Mouse (Mus musculus) layer of hippocampus, postnatal 10 days (tissue): Measurements from ENCODE around the gene Fli1. TPM values are rescaled to one million over a fixed set of nuclear protein-coding genes. Genes with fewer than 3 reads are reported as not detected.

ENCODE experiments used
- DNase-seq, 2 experiments: peaks; one replicate each; pipeline ENCODE4 v3.0.0; 2021; ENCODE audit warnings: low spot score in 2 of 2
- total RNA-seq, 2 experiments: library from RNA; stranded (reverse); gene quantifications; 2 replicates each; pipeline ENCODE4 v1.2.3; 2021

Gene Fli1
- total RNA-seq, 2 experiments from 2014 or later: 7.7 to 10.2 TPM

DNA sequence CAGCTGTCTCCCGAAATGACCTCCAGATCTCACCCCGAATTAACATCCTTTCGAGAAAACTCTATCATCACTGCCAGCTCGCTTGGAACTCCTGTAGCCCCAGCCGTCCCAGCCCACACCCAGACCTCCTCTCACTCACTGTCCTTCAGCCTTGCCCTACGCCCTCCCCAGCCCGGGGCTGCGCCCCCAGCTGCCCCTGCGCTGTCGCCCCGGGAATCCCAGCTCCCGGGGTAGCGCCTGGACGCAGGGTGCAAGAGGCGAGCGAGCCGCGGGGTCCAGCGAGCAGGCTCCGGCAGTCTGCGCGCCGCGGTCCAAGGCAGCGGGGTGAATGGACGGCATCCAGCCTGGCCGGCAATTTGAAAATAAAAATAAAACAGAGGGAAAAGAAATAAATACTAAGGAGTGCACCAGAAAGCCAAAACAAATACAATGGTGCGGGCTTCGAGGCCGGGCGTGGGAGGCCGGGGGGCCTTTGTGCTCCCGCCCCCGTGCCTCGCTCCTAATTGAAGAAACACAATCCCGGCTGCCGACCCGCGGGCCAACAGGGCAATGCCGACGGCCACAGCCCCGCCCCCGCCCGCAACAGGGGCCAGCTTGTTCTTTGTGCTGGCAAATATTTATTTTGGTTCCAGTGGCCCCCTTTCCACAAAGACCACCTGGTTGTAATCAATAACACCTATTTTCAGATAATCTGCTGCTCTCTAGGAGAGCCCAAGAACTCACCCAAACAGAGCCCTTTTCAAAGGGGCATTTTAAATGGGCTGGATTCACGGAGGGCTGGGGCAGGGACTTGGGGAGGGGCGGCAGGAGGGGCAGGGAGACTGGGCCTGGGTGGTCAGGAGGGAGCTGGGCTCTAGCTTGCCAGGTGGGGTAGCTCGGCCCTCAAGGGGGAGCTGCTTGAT lies 133.3 kb downstream of the Fli1 start:
- DNase-seq: peak in 1 of 2 experiments; percentile 24

DNA sequence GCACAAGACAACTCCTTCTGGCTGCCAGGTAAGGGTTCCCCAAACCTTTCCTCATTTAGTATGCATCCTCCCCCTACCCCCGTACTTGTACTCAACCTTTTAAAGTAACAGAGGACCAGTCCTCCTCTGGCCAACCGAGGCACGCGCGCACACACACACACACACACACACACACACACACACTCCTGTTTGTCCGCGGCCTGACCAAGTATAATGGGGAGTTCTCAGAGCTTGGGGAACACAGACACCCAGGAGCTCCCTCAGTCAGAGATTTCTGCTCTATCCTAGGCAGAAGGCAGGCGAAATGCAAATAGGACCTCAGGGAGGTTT lies 134.0 kb downstream of the Fli1 start:
- no peak for DNase-seq

DNA sequence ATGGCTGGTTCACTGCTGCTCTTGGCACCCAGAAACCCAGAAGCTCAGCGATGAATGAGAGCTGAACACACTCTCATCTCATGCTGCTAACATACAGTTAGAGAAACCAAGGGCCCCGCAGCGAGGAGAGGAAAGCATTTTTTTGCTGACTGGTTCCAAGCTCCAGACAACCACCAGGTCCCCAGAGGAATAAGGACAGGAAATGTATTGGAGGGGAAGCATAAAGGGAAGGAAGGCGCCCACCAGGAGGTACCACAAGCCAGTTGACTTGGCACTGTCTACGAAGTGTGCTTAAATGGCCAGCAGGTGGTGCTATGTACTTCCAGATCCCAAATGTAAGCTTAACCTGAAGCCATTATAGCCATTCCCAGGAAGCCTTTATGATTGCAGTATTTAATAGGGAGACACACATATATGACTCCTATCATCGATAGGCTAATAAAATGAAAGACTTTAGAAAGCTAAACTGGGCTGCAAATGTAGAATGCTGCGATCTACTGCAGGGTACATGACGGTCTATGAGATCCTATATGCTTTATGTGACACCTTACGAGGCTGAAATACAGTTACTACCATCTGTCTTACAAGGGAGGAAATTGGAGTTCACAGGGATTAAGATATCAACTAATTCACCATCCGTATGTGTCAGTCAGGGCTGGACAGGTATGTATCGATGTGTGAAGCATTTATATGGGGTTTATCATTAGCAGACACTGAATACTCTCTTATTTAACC lies 137.3 kb downstream of the Fli1 start:
- DNase-seq: peak; percentile 75 to 77

DNA sequence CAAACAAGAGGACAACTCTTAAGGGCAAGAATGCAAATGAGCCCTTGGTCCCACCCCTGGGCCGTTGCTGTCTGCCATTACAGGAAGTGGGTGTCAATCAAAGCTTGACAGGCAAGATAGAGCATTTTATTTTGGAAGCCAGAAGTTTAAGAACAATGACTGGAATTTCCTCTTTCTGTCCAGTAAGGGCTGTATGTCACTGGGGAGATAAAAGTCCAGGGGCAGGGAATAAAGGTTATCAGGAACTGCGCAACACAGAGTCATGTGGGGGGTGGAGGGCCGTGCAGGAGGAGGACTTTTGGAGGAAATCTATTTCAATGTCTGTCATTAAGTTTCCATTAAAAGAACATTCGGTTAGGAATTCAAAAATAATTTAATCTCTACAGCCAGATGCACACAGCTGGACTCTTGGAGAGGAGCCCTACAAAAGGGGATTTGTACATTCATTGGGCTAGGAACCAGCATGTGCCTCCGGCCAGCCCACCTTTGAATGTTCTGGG lies 141.9 kb downstream of the Fli1 start:
- DNase-seq: no peak

DNA sequence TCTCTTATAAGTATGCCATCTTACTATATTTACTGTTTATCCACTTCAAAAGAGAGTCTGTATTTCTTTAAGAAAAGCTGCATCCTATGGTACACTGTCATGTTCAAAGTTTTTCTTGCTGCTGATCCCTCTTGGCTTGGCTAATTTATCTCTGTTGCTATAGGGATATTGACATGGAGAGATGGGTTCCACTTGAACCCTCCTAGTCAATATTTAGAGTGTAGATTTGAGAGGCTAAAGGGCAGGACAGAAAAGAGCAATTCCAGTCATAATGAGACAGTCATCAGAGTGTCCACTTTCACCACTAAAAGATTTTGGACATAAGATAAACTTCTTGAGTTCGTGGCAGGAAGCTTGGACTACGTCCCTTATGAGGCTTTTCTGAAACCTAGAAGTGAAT lies 142.4 kb downstream of the Fli1 start:
- DNase-seq: no peak

DNA sequence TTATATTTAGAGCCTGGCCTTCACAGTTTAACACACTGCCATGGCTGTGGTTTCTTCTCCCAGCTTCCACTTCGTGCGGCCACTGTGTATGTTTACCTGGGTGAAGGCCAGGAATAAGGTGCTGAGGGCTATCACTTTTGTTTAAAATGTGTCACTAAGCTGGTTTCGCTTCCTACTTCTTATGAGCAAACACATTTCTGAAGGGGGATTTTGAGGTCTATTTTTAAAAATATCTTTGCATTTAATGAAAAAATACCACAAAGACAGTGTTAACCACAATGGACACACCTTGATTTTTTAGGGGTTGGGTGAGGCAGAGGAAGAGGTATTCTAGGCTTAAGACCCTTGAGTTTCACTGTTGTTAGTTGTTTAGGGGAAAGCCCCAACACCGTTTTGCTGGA lies 147.9 kb downstream of the Fli1 start:
- no peak for DNase-seq

DNA sequence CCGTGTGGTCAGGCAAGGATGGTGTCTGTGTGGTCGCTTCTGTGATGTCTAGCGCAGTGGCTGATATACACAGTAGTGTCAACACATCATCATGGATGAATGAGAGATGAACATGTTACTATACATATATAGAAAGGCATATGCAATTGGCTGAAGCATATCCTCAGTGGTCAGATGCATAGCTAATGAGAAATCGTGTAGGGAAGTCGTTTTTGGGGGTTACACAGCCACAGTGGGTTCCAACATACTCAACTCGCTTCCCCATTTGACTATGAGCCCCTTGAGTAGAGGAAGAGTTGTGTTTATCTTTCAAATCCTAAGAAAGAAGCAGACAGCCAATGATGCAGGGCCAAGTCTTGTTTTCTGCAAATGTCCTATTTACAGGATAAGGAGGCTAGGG lies 149.9 kb downstream of the Fli1 start:
- DNase-seq: no peak

DNA sequence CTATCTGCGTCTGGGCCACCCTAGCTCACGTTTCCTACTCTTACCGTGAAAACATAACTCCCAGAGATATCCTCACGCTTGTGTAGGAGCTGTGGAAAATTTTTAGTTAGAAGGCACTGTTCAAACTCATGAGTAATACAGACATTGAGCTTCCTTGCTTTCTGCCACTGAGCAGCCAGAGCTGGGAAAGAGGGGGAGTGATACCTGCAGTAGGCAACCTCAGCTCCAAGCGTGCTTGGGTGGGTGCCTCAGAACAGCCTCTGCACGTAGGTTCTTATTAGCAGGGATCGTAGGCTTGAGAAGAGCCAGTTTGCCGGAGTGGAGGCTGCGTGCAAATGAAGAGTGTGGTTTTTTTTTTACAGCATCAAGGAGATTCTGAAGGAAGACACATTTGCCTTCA lies 151.0 kb downstream of the Fli1 start:
- DNase-seq: no peak

DNA sequence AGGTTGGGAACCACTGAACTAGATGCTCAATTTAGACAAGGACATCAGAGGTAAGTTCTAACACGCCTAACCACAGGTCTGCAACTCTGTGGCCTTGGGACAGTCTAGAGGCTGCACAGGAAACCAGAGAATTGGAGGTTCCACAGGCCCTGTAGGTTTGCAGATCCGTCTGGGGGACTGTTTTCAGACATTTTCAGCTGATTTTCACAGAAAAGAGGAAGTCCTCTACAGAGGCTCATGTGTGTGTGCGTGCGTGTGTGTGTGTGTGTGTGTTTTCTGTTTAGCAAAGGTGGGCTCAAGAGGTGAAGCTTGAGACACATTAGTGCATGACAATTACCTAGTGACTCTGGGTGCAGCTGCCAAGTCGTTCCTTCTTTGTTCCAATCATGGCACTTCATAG lies 151.6 kb downstream of the Fli1 start:
- DNase-seq: no peak

DNA sequence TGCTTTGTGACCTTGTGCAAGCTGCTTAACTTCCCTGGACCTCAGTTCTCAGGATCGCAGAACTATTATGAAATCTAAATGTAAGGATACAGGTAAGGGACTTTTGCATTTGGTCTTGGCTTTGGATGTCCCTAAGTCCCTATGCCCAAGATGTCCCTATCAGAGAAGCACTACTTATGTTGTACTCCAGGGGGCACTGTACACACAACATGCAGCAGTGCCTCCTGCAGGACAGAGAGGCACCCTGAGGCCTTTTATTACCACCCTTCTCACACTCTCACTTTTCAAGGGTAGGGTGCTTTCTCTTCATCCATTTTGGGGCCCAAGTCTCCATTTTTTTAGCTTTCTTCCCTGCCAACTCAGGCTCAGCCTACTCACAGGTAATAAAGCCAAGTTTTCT lies 154.5 kb downstream of the Fli1 start:
- DNase-seq: no peak

DNA sequence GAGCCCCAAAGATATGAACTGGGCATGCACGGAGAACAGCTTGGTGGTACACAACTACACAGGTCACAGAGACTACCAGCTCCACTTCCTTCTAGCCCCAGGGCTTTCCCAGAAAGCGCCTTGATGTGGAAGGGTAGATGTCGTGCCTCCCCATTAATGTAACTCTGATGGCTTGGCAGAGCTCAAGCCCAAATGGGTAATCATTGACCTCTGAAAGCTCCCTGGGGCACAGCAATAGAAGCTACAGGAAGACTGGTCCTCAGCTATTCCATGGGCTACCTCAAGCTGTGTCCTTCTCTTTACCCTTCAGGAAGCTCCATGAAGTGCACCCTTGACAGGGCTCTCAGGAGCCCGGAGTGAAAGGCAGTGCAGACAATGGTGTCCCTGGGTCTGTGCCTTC lies 157.8 kb downstream of the Fli1 start:
- DNase-seq: no peak

DNA sequence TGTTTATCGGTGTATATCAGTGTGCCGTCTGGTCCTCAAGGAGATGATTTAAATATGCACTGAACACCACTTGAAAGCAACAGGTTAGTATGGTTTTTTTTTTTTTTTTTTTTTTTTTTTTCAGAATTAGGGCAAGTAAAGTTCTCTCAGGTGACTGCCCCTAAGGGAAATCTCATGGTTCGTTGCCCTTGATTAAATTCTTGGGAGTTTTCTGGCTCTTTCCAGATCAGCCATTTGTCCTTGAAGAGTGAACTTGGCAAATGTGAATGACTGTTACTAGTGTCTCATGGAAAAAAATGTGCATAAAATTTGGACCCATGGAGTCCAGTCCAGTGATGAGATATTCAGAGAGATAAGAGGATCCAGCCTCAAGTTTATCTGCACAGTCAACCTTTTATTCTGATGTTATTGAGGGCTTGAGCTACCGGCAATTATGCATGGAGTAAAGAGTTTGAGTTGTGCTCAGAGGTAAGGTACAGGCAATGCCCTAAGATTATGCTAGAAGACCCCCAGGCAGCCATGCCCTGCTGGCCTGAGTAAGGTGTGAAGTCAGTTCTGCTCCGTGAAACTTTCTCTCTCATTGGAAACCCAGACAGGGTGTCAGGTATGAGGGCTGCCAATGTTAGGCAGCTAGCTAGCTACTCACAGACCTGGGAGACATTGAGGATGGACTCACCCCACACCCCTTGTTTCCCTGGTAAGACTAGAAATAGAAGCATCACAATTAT lies 165.6 kb downstream of the Fli1 start:
- DNase-seq: no peak

DNA sequence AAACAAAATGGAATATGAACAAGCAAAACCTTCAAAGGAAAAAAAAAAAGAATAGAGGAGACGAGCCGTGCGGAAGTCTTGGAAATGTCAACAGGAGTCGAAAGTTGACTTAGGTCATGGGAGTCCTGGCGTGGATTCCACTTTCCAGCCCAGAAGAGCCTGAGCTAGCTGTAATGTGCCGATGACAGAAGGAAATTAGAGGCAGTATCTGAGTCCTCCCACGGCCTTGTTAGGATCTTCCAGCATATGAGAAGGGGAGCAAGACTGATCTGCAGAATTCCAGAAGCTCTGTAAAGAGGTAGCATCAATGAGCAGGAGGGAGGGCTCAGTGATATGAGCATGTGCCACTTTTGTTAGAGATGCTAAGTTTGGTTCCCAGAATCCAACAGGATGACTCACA lies 166.6 kb downstream of the Fli1 start:
- no peak for DNase-seq

DNA sequence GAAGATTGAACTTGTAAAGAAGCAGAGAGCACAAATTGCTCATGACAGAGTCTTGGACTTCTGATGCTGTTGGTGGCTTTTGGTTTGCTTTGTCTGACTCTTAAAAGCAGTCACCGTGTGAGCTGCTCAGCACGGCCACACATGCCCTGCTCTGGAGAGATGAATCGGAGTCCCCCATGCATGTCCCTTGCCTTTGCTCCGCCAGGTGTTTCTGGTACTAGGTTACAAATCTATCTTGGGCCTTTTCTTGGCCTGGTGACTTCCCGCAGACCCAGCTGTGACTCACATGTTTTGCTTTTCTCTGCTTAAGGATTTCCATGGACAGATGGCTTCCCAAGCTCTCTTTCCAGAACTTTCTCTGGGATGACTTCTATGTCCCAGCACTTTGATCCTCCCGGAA lies 169.0 kb downstream of the Fli1 start:
- DNase-seq: no peak

Other genes starting within 250 kb of the Fli1 start
- gene Kcnj5, start 198.5 kb downstream of the Fli1 start, total RNA-seq: 1 to 10 TPM; 1.0 to 1.3 TPM
- not detected for gene Kcnj1, start 170.4 kb downstream of the Fli1 start, total RNA-seq
- gene Ets1, start 93.4 kb upstream of the Fli1 start, total RNA-seq: 10 to 100 TPM; 23.8 to 24.5 TPM